Mouse (Mus musculus) intestine, embryonic 14.5 days (tissue): Measurements from ENCODE around the gene Gm9045. TPM values are rescaled to one million over a fixed set of nuclear protein-coding genes. Genes with fewer than 3 reads are reported as not detected.
"Not testable (repeated sequence)": the region's sequence is repeated elsewhere in the genome, so short reads cannot be mapped to it uniquely, and the experiment has no call there.

Experiments used
- ATAC-seq: fragments of 200-750 bp; cut with Nextera tagmentation; replicated peaks from 2 replicates; pipeline ENCODE4 v1.8.0; 2017; ENCODE audit warnings: low read depth, moderate number of reproducible peaks, moderate TSS enrichment, moderate library complexity; ENCODE audit not compliant: low FRiP score, low TSS enrichment
- DNase-seq: peaks from one replicate; pipeline ENCODE4 v3.0.0-alpha.2; 2018; ENCODE audit warnings: low spot score
- H3K27ac ChIP-seq: fragments of 300-500 bp; sonication (generic); 2 replicates; pipeline ENCODE4 v1.5.1; 2014; ENCODE audit warnings: low read depth, mild to moderate bottlenecking, control low read depth
- H3K27me3 ChIP-seq: fragments of 300-500 bp; sonication (generic); replicated peaks from 2 replicates; pipeline ENCODE4 v1.6.1; 2014; ENCODE audit warnings: low read length, control low read depth; ENCODE audit not compliant: control insufficient read depth, insufficient read depth
- H3K36me3 ChIP-seq: fragments of 300-500 bp; sonication (generic); 2 replicates; pipeline ENCODE4 v1.6.1; 2014; ENCODE audit warnings: low read length, control low read depth; ENCODE audit not compliant: control insufficient read depth, insufficient read depth
- H3K4me1 ChIP-seq: fragments of 300-500 bp; sonication (generic); replicated peaks from 2 replicates; pipeline ENCODE4 v1.6.1; 2014; ENCODE audit warnings: low read length, control low read depth, mixed read lengths; ENCODE audit not compliant: control insufficient read depth, insufficient read depth
- H3K4me2 ChIP-seq: fragments of 300-500 bp; sonication (generic); 2 replicates; pipeline ENCODE4 v1.6.1; 2014; ENCODE audit warnings: low read length
- H3K4me3 ChIP-seq: fragments of 300-500 bp; sonication (generic); 2 replicates; pipeline ENCODE4 v1.5.1; 2014; ENCODE audit warnings: low read depth, low read length, control low read depth, mixed read lengths
- H3K9ac ChIP-seq: fragments of 300-500 bp; sonication (generic); 2 replicates; pipeline ENCODE4 v1.6.1; 2014; ENCODE audit warnings: mild to moderate bottlenecking, low read length
- H3K9me3 ChIP-seq: fragments of 300-500 bp; sonication (generic); 2 replicates; pipeline ENCODE4 v1.6.1; 2016; ENCODE audit warnings: low read length, control low read depth; ENCODE audit not compliant: control insufficient read depth
- WGBS: fragments of 180-500 bp; shearing (Covaris S2); extraction: QIAGEN DNeasy Blood & Tissue Kit; methylation state at CpG from one replicate; pipeline ENCODE4 v1.1.7; 2014; 5-methylcytosine and 5-hydroxymethylcytosine counted together
- polyA plus RNA-seq: library from polyadenylated mRNA; unstranded; fragments of >200 nt; fragmentation: Nextera tagmentation; extraction: Ambion mirVana; gene quantifications from 2 replicates; pipeline ENCODE4 v1.2.1, GENCODE M21; 2014

Gm9045 gene
- polyA plus RNA-seq, 1 experiment from 2014 or later, result not detected

GRCm38 (mm10) chr10:118302133-118302532 lies 35.5 kb downstream of the Gm9045 start:
- not testable (repeated sequence) for H3K4me3 ChIP-seq, H3K27ac ChIP-seq, H3K9ac ChIP-seq, H3K36me3 ChIP-seq, ATAC-seq, DNase-seq, H3K4me2 ChIP-seq, H3K4me1 ChIP-seq, H3K27me3 ChIP-seq, H3K9me3 ChIP-seq
- 50% methylated on average over 2 of the region's 2 CpGs for WGBS

GRCm38 (mm10) chr10:118294938-118295337 lies 42.7 kb downstream of the Gm9045 start, which contains the start of gene Iltifb:
Iltifb (minus strand) TSS chr10:118295038.
- Histone ChIP-seq H3K4me1 (no peaks in the 10 kb centered on the region), H3K36me3 (no peaks in the 10 kb centered on the region), H3K27ac (no peak within 1 kb of the TSS), H3K9ac (no peak within 1 kb of the TSS), H3K4me2 (no peak within 1 kb of the TSS), H3K9me3 (no peaks in the 10 kb centered on the region), H3K27me3 (no peaks in the 10 kb centered on the region), H3K4me3 (no peak within 1 kb of the TSS)
- DNase-seq, result no peak
- no peak for ATAC-seq
- 87% methylated on average over 6 of the region's 6 CpGs for WGBS

Other genes with a start within 250 kb of the Gm9045 start
- 20.4 and 22.3 TPM in 2 replicates for gene Mdm1, start 196.0 kb downstream of the Gm9045 start, polyA plus RNA-seq
- not detected in 2 replicates for gene Il22, start 132.9 kb downstream of the Gm9045 start, polyA plus RNA-seq
- not detected in 2 replicates for gene Gm32717, start 97.1 kb downstream of the Gm9045 start, polyA plus RNA-seq
- gene Gm32802, start 79.1 kb downstream of the Gm9045 start, polyA plus RNA-seq, result not detected in 2 replicates
- not detected in 2 replicates for gene Iltifb, start 42.8 kb downstream of the Gm9045 start, polyA plus RNA-seq
- not detected in 2 replicates for gene Gm9040, start 10.9 kb downstream of the Gm9045 start, polyA plus RNA-seq
- not detected in 2 replicates for gene Gm9044, start 5.4 kb downstream of the Gm9045 start, polyA plus RNA-seq
- gene Gm9046, start 5.4 kb upstream of the Gm9045 start, polyA plus RNA-seq, result not detected in 2 replicates
- not detected in 2 replicates for gene Gm9048, start 10.8 kb upstream of the Gm9045 start, polyA plus RNA-seq
- not detected in 2 replicates for gene Gm9049, start 16.3 kb upstream of the Gm9045 start, polyA plus RNA-seq
- gene Ifng, start 103.2 kb upstream of the Gm9045 start, polyA plus RNA-seq, result not detected in 2 replicates